Mouse (Mus musculus) thymus, postnatal 36 days (tissue): Measurements from ENCODE around the gene Gigyf1.

ENCODE experiments used
- DNase-seq, 2 experiments: peaks; one replicate each; pipeline ENCODE4 v3.0.0; 2022; ENCODE audit warnings: mixed read lengths in 2 of 2

The Gigyf1 gene

DNA sequence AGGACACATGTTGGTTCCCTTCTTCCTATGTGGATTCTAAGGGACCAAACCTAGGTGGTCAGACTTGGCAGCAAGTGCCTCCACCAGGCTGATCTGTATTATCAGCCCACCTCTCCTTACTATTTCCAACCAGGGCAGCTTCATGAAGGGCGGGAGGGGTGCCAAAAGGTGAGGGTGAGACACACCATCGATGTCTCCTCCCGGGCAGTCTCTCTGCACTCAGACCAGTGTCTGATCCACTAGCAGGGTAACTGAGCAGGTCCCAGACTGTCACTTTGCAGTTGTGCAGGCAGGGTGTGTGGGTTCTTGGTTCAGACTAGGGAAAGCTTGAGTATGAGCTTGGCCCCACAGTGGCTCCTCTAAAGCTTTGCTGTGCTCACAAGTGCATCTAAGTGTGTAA lies 3.5 kb upstream of the Gigyf1 start:
- DNase-seq, result no peak

GRCm38 (mm10) chr5:137519691-137520550 lies 1.6 kb downstream of the Gigyf1 start:
- no peak for DNase-seq

GRCm38 (mm10) chr5:137521861-137522260 lies 3.5 kb downstream of the Gigyf1 start:
- no peak for DNase-seq

GRCm38 (mm10) chr5:137522711-137523110 lies 4.4 kb downstream of the Gigyf1 start:
- no peak for DNase-seq

GRCm38 (mm10) chr5:137523396-137524250 lies 5.3 kb downstream of the Gigyf1 start:
- no peak for DNase-seq

- DNase-seq, result no peak
Observed at GRCm38 (mm10) chr5:137524251-137524515, 5.8 kb downstream of the Gigyf1 start.

- DNase-seq, result no peak
Observed at GRCm38 (mm10) chr5:137524671-137525070, 6.3 kb downstream of the Gigyf1 start.

DNA sequence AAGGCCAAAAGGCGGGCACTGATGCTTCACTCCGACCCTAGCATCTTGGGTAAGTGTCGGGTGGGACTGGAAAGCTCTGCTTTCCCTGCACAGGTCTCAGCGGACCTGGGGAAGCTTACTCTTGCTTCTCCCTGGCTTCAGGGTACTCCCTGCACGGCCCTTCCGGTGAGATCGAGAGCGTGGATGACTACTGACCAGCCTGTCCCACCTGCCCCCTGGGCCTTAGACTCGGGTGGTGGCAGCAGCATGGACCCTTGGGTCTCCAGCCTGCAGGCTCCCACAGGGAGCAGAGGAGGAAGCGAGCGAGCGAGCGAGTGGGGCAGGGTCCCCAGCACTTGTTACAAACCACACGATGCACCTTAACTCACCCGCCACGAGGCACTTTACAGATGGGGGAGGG lies 7.2 kb downstream of the Gigyf1 start:
- no peak for DNase-seq

GRCm38 (mm10) chr5:137526192-137526936 lies 8.0 kb downstream of the Gigyf1 start:
- peak in 1 of 2 experiments; percentile 51 for DNase-seq

GRCm38 (mm10) chr5:137527413-137527812 lies 9.1 kb downstream of the Gigyf1 start:
- DNase-seq, result peak in 1 of 2 experiments; percentile 20

- DNase-seq, result peak in 1 of 2 experiments; percentile 32
Observed at GRCm38 (mm10) chr5:137528247-137528968, 10.1 kb downstream of the Gigyf1 start.

DNA sequence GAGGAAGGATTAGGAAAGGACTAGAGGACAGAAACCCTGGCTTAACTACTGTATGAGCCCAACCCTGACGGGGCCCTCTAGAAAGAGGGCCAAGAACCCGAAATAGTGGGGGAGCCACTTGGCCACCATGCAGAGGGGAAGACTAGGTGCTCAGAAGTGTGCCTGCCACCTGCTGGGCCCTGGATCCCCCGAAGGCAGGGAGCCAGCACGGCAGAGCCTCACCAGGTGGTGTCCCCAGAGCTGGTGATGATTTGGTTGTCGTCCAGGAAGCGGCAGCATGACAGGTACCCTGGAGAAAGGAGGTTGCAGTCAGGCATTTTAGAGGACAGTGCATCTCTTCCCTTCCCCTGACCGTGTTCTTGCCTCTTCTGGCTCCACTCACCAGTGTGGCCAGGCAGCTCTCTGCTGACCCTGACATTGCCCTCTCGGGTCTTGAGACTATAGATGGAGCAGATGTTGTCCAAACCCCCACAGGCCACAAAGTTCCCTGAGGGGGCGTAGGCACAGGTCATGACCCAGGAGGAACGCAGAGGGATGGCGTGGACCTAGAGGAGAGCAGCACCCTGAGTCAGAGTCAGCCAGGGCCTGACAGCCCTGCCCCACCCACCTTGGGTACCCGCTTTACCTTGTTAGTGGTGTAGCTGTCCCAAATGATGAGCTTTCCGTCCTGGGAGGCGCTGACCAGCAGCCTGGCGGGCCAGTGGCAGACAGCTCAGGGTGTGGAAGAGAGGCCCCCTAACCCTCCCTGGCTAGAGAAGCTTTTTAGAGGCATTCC lies 11.1 kb downstream of the Gigyf1 start:
- DNase-seq, result no peak

GRCm38 (mm10) chr5:137530075-137530474 lies 11.7 kb downstream of the Gigyf1 start:
- DNase-seq, result no peak

GRCm38 (mm10) chr5:137530588-137531413 lies 12.5 kb downstream of the Gigyf1 start:
- DNase-seq, result peak; percentile 53 to 63

DNA sequence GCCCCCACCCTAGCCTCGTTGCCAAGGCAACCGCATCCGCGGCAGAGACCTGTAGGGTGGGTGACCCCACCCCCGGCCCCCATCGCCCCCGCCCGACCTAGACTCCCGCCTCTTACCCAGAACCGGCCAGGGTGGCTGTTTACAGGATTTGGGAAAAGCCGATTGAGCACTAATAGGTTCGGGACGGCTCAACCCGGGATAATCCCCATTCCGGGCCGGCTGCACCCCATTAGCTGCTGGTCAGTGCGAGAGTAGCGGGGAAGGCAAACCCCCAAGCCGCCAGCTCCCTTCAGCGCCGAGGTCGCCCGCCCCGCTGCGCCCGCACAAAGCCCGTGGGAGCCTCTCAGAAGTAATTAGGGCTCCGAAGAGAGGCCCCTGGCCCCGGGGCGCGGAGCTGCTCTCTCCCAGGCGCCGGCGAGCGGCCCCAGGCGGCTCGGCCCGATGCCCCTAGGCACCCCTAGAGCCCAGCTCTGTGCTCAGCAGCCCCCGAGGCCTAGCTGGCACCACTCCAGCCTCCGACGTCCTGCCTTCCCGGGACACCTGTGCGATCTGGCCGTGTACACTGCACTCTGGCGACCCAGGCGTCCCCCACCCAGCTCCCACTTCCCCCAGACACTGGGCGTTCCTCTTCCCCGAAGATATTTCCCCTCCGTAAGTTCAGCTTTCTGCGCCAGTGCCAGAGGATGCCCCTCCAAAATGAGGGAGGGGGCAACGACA lies 13.2 kb downstream of the Gigyf1 start:
- peak; percentile 58 to 82 for DNase-seq

GRCm38 (mm10) chr5:137532131-137532807 lies 13.9 kb downstream of the Gigyf1 start:
- DNase-seq, result peak in 1 of 2 experiments; percentile 58

- no peak for DNase-seq
Observed at GRCm38 (mm10) chr5:137532808-137533116, 14.4 kb downstream of the Gigyf1 start.

DNA sequence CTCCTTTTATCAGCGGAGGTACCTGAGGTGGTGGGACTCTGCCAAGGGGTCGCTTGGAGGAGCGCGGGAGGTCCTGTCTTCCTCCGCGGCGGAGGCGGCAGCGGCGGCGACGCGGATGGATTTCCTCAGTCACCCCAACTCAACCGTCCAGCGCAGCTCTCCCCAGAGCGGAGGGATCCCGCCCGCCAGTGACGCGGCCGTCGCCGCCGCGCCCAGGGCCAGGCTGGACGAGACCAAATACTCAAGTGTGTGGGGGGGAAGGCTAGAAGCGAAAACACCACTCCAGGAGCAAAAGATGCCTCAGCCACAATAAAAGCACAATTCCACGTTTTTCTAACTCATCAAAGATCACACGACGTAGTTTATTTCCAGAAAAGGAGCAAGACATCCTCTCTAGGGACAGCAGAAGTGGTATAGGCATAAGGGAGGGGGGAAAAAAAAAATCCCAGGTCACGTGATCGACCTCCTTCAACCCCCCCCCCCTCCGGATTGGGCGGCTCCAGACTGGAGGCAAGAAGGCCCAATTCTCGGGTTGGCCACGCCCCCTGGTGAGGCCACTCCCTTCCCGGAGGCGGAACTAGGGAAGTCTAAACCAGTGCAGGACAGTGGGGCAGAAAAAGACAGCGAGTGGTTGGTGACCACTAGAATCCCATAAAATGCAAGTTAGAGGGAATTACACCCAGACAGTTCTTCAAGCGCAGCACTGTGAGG lies 14.9 kb downstream of the Gigyf1 start, which contains the start of the genes Epo and Gnb2:
Gene Epo (minus strand): TSS at position 126 of the 711 bp plus-strand sequence.
Gene Gnb2 (minus strand): TSS at position 394 of the 711 bp plus-strand sequence.
- DNase-seq, result peak; percentile 97 to 98

- DNase-seq, result no peak
Observed at GRCm38 (mm10) chr5:137534762-137535161, 16.4 kb downstream of the Gigyf1 start.
